Mouse (Mus musculus) olfactory bulb, adult 2 months (tissue): ENCODE data around the gene Emc10. TPM values are rescaled to one million over a fixed set of nuclear protein-coding genes. Genes with fewer than 3 reads are reported as not detected.

Experiments used
- H3K27ac ChIP-seq: fragments of 200-500 bp; 2 replicates; pipeline ENCODE4 v1.5.1; 2012; ENCODE audit warnings: low read depth, low read length; ENCODE audit not compliant: insufficient read depth
- H3K4me1 ChIP-seq: fragments of 200-500 bp; 2 replicates; pipeline ENCODE4 v1.6.1; 2012; ENCODE audit warnings: low read length; ENCODE audit not compliant: control insufficient read depth, insufficient read depth
- H3K4me3 ChIP-seq: fragments of 200-500 bp; 2 replicates; pipeline ENCODE4 v1.5.1; 2012; ENCODE audit warnings: mild to moderate bottlenecking, low read depth, low read length, moderate library complexity; ENCODE audit not compliant: insufficient read depth
- CTCF ChIP-seq: fragments of 200-500 bp; IDR thresholded peaks from 2 replicates; pipeline ENCODE4 v1.5.1; 2012; ENCODE audit warnings: low read depth, mild to moderate bottlenecking, low read length, moderate library complexity; ENCODE audit not compliant: insufficient read depth
- POLR2A ChIP-seq: fragments of 200-500 bp; IDR thresholded peaks from 2 replicates; pipeline ENCODE4 v1.6.1; 2012; ENCODE audit warnings: mild to moderate bottlenecking, low read depth, low read length, moderate library complexity; ENCODE audit not compliant: insufficient read depth
- WGBS: fragments of 180-500 bp; shearing (Covaris S2); methylation state at CpG from one replicate; pipeline ENCODE4 v1.1.7; 2018; 5-methylcytosine and 5-hydroxymethylcytosine counted together
- polyA plus RNA-seq: library from polyadenylated mRNA; stranded (reverse); fragments of >200 nt; gene quantifications from 2 replicates; pipeline ENCODE4 v1.2.4, GENCODE M21; 2012; ENCODE audit warnings: low replicate concordance; ENCODE audit not compliant: missing spikeins, insufficient read depth, insufficient read length

Emc10 gene
- polyA plus RNA-seq, 1 experiment, result not detected

GRCm38 (mm10) chr7:44534656-44535441 is 38.5 kb upstream of the Emc10 start:
- Histone ChIP-seq H3K4me3 (no peak overlapping the region), H3K27ac (no peak overlapping the region)
- WGBS, result 90% methylated on average over 19 of the region's 19 CpGs

GRCm38 (mm10) chr7:44534242-44534641 is 37.9 kb upstream of the Emc10 start:
- Histone ChIP-seq H3K27ac (no peak overlapping the region), H3K4me1 (no peaks in the 10 kb centered on the region), H3K4me3 (no peak overlapping the region)
- TF ChIP-seq CTCF, result no peak
- no peak for TF ChIP-seq POLR2A
- WGBS, result 93% methylated on average over 13 of the region's 13 CpGs

More at GRCm38 (mm10) chr7:44534656-44535441, 38.5 kb upstream of the Emc10 start:
- no peaks in the 10 kb centered on the region for H3K4me1 ChIP-seq
- no peak for TF ChIP-seq CTCF

DNA sequence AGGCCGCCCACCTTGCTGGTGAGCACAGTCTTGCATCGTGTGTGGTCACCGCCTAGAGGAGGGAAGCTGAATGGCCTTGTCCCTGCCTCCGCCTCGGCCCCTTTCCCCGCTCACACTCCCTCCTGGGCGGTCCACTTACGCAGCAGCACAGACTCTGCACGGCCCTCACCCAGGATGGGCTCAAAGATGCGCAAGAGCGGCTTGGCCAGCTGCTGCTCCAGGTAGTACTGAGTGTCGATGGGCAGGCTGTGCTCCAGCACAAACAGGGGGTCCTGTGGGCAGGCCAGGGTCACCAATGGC is 37.4 kb upstream of the Emc10 start:
- TF ChIP-seq POLR2A (no peak), CTCF (no peak)
- Histone ChIP-seq H3K27ac (no peak overlapping the region), H3K4me3 (no peak overlapping the region), H3K4me1 (no peaks in the 10 kb centered on the region)
- 80% methylated on average over 12 of the region's 12 CpGs for WGBS

DNA sequence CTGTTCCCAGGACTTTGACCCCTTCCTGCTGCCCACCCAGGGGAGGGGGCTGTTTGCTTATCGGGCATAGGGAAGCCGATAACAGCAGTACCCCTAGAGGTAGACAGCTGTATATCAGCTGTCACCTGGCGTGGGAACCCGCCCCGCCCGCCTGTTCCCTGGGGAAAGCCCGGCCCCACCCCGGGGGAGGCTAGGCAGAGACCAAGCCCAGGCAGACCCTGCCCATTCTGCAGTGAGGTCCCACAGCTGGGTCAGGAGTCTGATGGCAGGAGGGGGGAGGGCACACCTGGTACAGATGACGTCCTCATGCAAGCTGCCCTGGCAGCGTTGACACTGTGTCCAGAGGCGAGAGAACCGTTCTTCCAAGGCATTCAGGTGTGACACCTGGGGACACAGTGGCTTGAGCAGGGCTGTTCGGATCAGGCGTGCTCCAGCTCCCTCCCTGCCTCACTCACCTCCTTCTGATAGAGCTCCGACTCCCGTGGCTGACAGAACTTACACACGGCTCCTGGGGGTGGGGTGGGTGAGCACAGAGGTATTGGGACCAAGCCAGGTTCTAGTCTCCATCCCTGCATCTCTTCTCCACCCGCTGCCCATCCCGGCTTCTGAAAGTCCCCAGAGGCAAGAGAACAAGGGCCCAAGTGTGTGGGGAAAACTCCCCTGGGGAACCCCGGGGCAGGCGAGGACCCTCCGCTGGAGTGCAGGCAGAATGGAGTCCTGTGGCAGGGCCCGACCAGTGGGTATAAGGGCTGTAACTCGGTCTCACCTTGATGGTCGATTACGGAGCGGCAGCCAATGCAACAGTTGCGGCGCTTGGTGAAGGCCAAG is 36.8 kb upstream of the Emc10 start:
- TF ChIP-seq POLR2A, result no peak
- no peak for TF ChIP-seq CTCF
- Histone ChIP-seq H3K4me1 (peaks cover 1% of the 10 kb centered on the region), H3K27ac (no peak overlapping the region), H3K4me3 (no peak overlapping the region)
- WGBS, result 89% methylated on average over 29 of the region's 29 CpGs

GRCm38 (mm10) chr7:44531946-44532732 is 35.8 kb upstream of the Emc10 start, which contains the start of gene Spib:
Gene Spib, minus strand, starts transcription at chr7:44532071.
- Histone ChIP-seq H3K27ac (no peak within 1 kb of the TSS), H3K4me3 (no peak within 1 kb of the TSS), H3K4me1 (peaks cover 5% of the 10 kb centered on the region)
- no peak for TF ChIP-seq POLR2A
- TF ChIP-seq CTCF, result no peak
- WGBS, result 91% methylated on average over 4 of the region's 4 CpGs

GRCm38 (mm10) chr7:44531207-44531606 is 34.9 kb upstream of the Emc10 start:
- Histone ChIP-seq H3K4me1 (peaks cover 5% of the 10 kb centered on the region), H3K27ac (no peak overlapping the region), H3K4me3 (no peak overlapping the region)
- 53% methylated on average over 5 of the region's 5 CpGs for WGBS
- TF ChIP-seq POLR2A (no peak), CTCF (no peak)

DNA sequence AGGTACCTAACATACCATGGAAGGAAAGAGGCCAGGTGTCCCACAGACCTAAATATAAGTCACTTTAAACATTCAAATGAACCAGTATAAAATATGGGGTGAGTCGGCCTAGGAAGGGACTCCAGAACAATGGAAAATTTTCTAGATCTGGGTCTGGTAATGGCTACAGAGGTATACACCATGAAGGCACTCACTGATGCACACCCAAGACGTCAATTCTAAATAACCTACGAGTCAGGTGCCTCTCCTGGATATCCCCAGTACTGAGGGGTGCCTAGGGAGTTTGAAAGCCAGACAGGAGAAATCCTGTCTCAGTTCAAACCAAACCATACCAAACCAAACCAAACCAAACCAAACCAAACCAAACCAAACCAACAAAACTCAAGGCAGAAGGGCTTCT is 34.2 kb upstream of the Emc10 start:
- no peak overlapping the region for H3K27ac ChIP-seq
- TF ChIP-seq POLR2A, result no peak
- no peak for TF ChIP-seq CTCF
- no peak overlapping the region for H3K4me3 ChIP-seq
- H3K4me1 ChIP-seq, result peaks cover 5% of the 10 kb centered on the region
- 87% methylated on average over 3 of the region's 3 CpGs for WGBS

- Histone ChIP-seq H3K4me3 (no peak overlapping the region), H3K27ac (no peak overlapping the region), H3K4me1 (peaks cover 10% of the 10 kb centered on the region)
- WGBS, result 80% methylated on average over 5 of the region's 5 CpGs
- TF ChIP-seq POLR2A (no peak), CTCF (no peak)
Observed at GRCm38 (mm10) chr7:44529518-44529917, 33.2 kb upstream of the Emc10 start.
